Mouse (Mus musculus) stomach, embryonic 15.5 days (tissue): Measurements from ENCODE around the gene Rgs13. TPM values are rescaled to one million over a fixed set of nuclear protein-coding genes. Genes with fewer than 3 reads are reported as not detected.

Source experiments
- polyA plus RNA-seq: library from polyadenylated mRNA; unstranded; fragments of >200 nt; fragmentation: Nextera tagmentation; extraction: Ambion mirVana; gene quantifications from 2 replicates; pipeline ENCODE4 v1.2.1, GENCODE M21; 2015

Gene Rgs13
- polyA plus RNA-seq, 1 experiment from 2014 or later: 0.12 TPM

Other genes with a start within 250 kb of the Rgs13 start
- 57.6 and 65.4 TPM in 2 replicates for gene Rgs2, start 173.2 kb downstream of the Rgs13 start, polyA plus RNA-seq
- gene Rgs1, start 71.9 kb upstream of the Rgs13 start, polyA plus RNA-seq: 0.31 and 0.35 TPM in 2 replicates